Mouse (Mus musculus) forebrain, embryonic 16.5 days (tissue): ENCODE results near the gene Glod4. TPM values are rescaled to one million over a fixed set of nuclear protein-coding genes. Genes with fewer than 3 reads are reported as not detected.

Source experiments
- ATAC-seq: fragments of 200-750 bp; cut with Nextera tagmentation; 2 replicates; pipeline ENCODE4 v1.8.0; 2017; ENCODE audit warnings: mild to moderate bottlenecking, moderate library complexity
- H3K27ac ChIP-seq: fragments of 300-500 bp; sonication (generic); 2 replicates; pipeline ENCODE4 v1.5.1; 2014; ENCODE audit warnings: low read length, control low read depth
- H3K27me3 ChIP-seq: fragments of 300-500 bp; sonication (generic); replicated peaks from 2 replicates; pipeline ENCODE4 v1.6.1; 2014; ENCODE audit warnings: low read length; ENCODE audit not compliant: control insufficient read depth, insufficient read depth
- H3K36me3 ChIP-seq: fragments of 300-500 bp; sonication (generic); 2 replicates; pipeline ENCODE4 v1.6.1; 2014; ENCODE audit not compliant: control insufficient read depth, insufficient read depth
- H3K4me1 ChIP-seq: fragments of 300-500 bp; sonication (generic); replicated peaks from 2 replicates; pipeline ENCODE4 v1.6.1; 2014; ENCODE audit warnings: low read length; ENCODE audit not compliant: control insufficient read depth, insufficient read depth
- H3K4me2 ChIP-seq: fragments of 300-500 bp; sonication (generic); 2 replicates; pipeline ENCODE4 v1.6.1; 2014; ENCODE audit warnings: mild to moderate bottlenecking, low read length, control low read depth
- H3K4me3 ChIP-seq: fragments of 300-500 bp; sonication (generic); replicated peaks from 2 replicates; pipeline ENCODE4 v1.5.1; 2014; ENCODE audit warnings: mild to moderate bottlenecking, low read length, control low read depth
- H3K9ac ChIP-seq: fragments of 300-500 bp; sonication (generic); replicated peaks from 2 replicates; pipeline ENCODE4 v1.6.1; 2014; ENCODE audit warnings: low read depth, low read length, control low read depth
- H3K9me3 ChIP-seq: fragments of 300-500 bp; sonication (generic); 2 replicates; pipeline ENCODE4 v1.6.1; 2016; ENCODE audit warnings: low read length; ENCODE audit not compliant: control insufficient read depth
- WGBS: fragments of 180-500 bp; shearing (Covaris S2); extraction: QIAGEN DNeasy Blood & Tissue Kit; methylation state at CpG from one replicate; pipeline ENCODE4 v1.1.7; 2014; 5-methylcytosine and 5-hydroxymethylcytosine counted together
- polyA plus RNA-seq: library from polyadenylated mRNA; unstranded; fragments of >200 nt; fragmentation: Nextera tagmentation; extraction: Ambion mirVana; gene quantifications from 2 replicates; pipeline ENCODE4 v1.2.1, GENCODE M21; 2015

The Glod4 gene
- polyA plus RNA-seq, 1 experiment from 2014 or later: 127 TPM

GRCm38 (mm10) chr11:76183745-76184144 is 59.8 kb downstream of the Glod4 start:
- H3K27ac ChIP-seq: no peak overlapping the region
- no peaks in the 10 kb centered on the region for H3K27me3 ChIP-seq
- no peaks in the 10 kb centered on the region for H3K9me3 ChIP-seq
- H3K4me2 ChIP-seq: no peak overlapping the region
- no peak overlapping the region for H3K9ac ChIP-seq
- H3K36me3 ChIP-seq: no peaks in the 10 kb centered on the region
- no peak overlapping the region for H3K4me3 ChIP-seq
- no peak for ATAC-seq
- WGBS: 88% methylated on average over 4 of the region's 4 CpGs
- peaks cover 5% of the 10 kb centered on the region for H3K4me1 ChIP-seq

GRCm38 (mm10) chr11:76180146-76180540 is 63.4 kb downstream of the Glod4 start:
- Histone ChIP-seq H3K9me3 (no peaks in the 10 kb centered on the region), H3K9ac (peak overlapping the region; percentile 72), H3K36me3 (no peaks in the 10 kb centered on the region), H3K4me2 (peak overlapping the region; percentile 83), H3K4me1 (peaks cover 11% of the 10 kb centered on the region), H3K27ac (no peak overlapping the region), H3K27me3 (no peaks in the 10 kb centered on the region), H3K4me3 (peak overlapping the region; percentile 76)
- ATAC-seq: no peak
- 19% methylated on average over 7 of the region's 7 CpGs for WGBS

GRCm38 (mm10) chr11:76179495-76180145 is 63.9 kb downstream of the Glod4 start, which contains the start of the genes Vps53 and Fam57a:
Gene Vps53, minus strand, starts transcription at chr11:76179647.
Gene Fam57a, plus strand, starts transcription at chr11:76179671.
- peak within 1 kb of the TSS; percentile 83 for H3K4me2 ChIP-seq
- under 1% methylated on average over 37 of the region's 37 CpGs for WGBS
- ATAC-seq: peak; percentile 96

GRCm38 (mm10) chr11:76178726-76179494 is 64.6 kb downstream of the Glod4 start:
- 2% methylated on average over 28 of the region's 28 CpGs for WGBS

More at GRCm38 (mm10) chr11:76179495-76180145, 63.9 kb downstream of the Glod4 start, which contains the start of the genes Vps53 and Fam57a:
- peak within 1 kb of the TSS; percentile 72 for H3K9ac ChIP-seq
- peaks cover 11% of the 10 kb centered on the region for H3K4me1 ChIP-seq
- H3K9me3 ChIP-seq: no peaks in the 10 kb centered on the region
- no peaks in the 10 kb centered on the region for H3K27me3 ChIP-seq
- H3K27ac ChIP-seq: peak within 1 kb of the TSS; percentile 48
- H3K36me3 ChIP-seq: no peaks in the 10 kb centered on the region
- peak within 1 kb of the TSS; percentile 76 for H3K4me3 ChIP-seq

GRCm38 (mm10) chr11:76170207-76170606 is 73.3 kb downstream of the Glod4 start:
- H3K9ac ChIP-seq: no peak overlapping the region
- WGBS: 49% methylated on average over 5 of the region's 5 CpGs
- H3K27ac ChIP-seq: no peak overlapping the region
- no peak overlapping the region for H3K4me3 ChIP-seq
- peak; percentile 69 for ATAC-seq
- no peaks in the 10 kb centered on the region for H3K27me3 ChIP-seq
- H3K9me3 ChIP-seq: no peaks in the 10 kb centered on the region
- H3K4me2 ChIP-seq: no peak overlapping the region
- peaks cover 9% of the 10 kb centered on the region for H3K4me1 ChIP-seq
- H3K36me3 ChIP-seq: peaks cover 9% of the 10 kb centered on the region

More at GRCm38 (mm10) chr11:76178726-76179494, 64.6 kb downstream of the Glod4 start:
- peak overlapping the region; percentile 83 for H3K4me2 ChIP-seq
- no peaks in the 10 kb centered on the region for H3K27me3 ChIP-seq
- no peaks in the 10 kb centered on the region for H3K36me3 ChIP-seq
- peak overlapping the region; percentile 48 for H3K27ac ChIP-seq
- H3K9me3 ChIP-seq: no peaks in the 10 kb centered on the region
- peaks cover 11% of the 10 kb centered on the region for H3K4me1 ChIP-seq
- peak; percentile 67; the same call in 1 of the 2 replicates for ATAC-seq
- H3K9ac ChIP-seq: peak overlapping the region; percentile 72
- peak overlapping the region; percentile 76 for H3K4me3 ChIP-seq

- Histone ChIP-seq H3K4me3 (no peak overlapping the region), H3K36me3 (peaks cover 11% of the 10 kb centered on the region), H3K27me3 (no peaks in the 10 kb centered on the region), H3K9me3 (no peaks in the 10 kb centered on the region), H3K9ac (no peak overlapping the region), H3K4me2 (no peak overlapping the region), H3K4me1 (peaks cover 9% of the 10 kb centered on the region), H3K27ac (no peak overlapping the region)
- 66% methylated on average over 3 of the region's 3 CpGs for WGBS
- no peak for ATAC-seq
Measured at GRCm38 (mm10) chr11:76168976-76169375, 74.5 kb downstream of the Glod4 start.

- no peak for ATAC-seq
- no peak overlapping the region for H3K27ac ChIP-seq
- H3K36me3 ChIP-seq: peaks cover 11% of the 10 kb centered on the region
- no peak overlapping the region for H3K4me3 ChIP-seq
- no peaks in the 10 kb centered on the region for H3K9me3 ChIP-seq
- no peak overlapping the region for H3K4me2 ChIP-seq
- no peak overlapping the region for H3K9ac ChIP-seq
- 27% methylated on average over 5 of the region's 5 CpGs for WGBS
- H3K27me3 ChIP-seq: no peaks in the 10 kb centered on the region
- H3K4me1 ChIP-seq: peaks cover 9% of the 10 kb centered on the region
Measured at GRCm38 (mm10) chr11:76167079-76167765, 76.3 kb downstream of the Glod4 start.

GRCm38 (mm10) chr11:76166657-76167056 is 76.9 kb downstream of the Glod4 start:
- Histone ChIP-seq H3K4me3 (no peak overlapping the region), H3K27me3 (no peaks in the 10 kb centered on the region), H3K4me2 (no peak overlapping the region), H3K36me3 (peaks cover 11% of the 10 kb centered on the region), H3K9me3 (no peaks in the 10 kb centered on the region), H3K9ac (no peak overlapping the region), H3K27ac (no peak overlapping the region), H3K4me1 (peaks cover 9% of the 10 kb centered on the region)
- WGBS: 94% methylated on average over 4 of the region's 4 CpGs
- ATAC-seq: no peak

- peaks cover 17% of the 10 kb centered on the region for H3K36me3 ChIP-seq
- H3K27ac ChIP-seq: no peak overlapping the region
- no peak overlapping the region for H3K4me3 ChIP-seq
- WGBS: 63% methylated on average over 6 of the region's 6 CpGs
- no peaks in the 10 kb centered on the region for H3K9me3 ChIP-seq
- no peaks in the 10 kb centered on the region for H3K4me1 ChIP-seq
- H3K9ac ChIP-seq: no peak overlapping the region
- no peak for ATAC-seq
- no peaks in the 10 kb centered on the region for H3K27me3 ChIP-seq
- H3K4me2 ChIP-seq: no peak overlapping the region
Measured at GRCm38 (mm10) chr11:76160251-76160650, 83.3 kb downstream of the Glod4 start.
